8 mouse cellular contexts compared by ENCODE assay signal in the genomic region with DNA sequence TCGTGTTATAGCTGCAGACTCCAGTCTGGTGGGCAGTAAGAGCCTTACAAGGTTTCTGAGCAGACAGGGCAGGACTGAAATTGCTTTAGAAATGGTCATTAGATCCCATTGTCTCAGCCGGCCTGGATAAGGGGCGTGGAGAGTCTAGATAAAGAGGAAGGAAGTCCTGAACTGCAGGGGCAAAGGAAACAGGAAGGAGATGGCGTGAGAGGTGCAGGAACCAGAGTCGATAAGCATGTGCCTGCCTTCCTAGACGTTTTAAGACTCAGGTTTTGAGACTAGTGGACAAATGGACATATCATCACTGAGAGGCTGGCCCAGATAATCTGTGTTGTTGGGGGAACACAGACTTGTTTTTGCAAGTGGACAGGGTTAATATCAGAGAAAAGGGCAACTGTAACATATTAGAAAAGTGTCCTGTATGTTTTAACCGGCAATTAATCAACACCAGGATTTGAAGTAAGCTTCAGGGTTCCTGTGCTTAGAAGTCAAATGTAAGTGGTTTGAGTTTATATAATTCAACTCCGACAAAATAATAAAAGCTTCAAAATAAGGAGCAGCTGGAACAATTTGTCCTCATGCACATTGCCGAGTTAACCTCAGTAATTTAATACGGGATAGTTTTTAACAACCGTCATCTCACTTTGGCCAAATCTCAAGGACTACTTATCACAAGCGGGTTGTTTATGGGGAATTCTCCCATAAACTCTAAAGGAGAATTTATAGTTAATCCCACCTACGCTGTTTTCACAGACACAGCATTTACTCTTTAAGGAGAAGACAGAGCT.
A peak's percentile ranks its signal among the peaks of the same experiment; 100 is the strongest.
DNase-seq lines count a peak whose midpoint lies in the region; ATAC-seq lines count a peak whose summit lies in the region.

No protein-coding gene starts in this region.

- ATAC-seq in inflammation-experienced regulatory T-cells, adult 6 months = no peak

- peak; percentile 94 for DNase-seq in R1 (ENCODE audit: low read depth, low spot score)
- DNase-seq in heart, adult 8-10 months (ENCODE audit: low spot score) = peak; percentile 65
- DNase-seq in kidney, postnatal 14 days = peak; percentile 58
- DNase-seq in lung, postnatal 36 days = peak; percentile 77
- no peak for DNase-seq in frontal cortex, postnatal 25 days (ENCODE audit: low spot score in 2 of 2)
- no peak for DNase-seq in ovary, adult 18-20 months (ENCODE audit: low spot score)
- DNase-seq in layer of hippocampus, adult 9-10 months (ENCODE audit: low spot score) = no peak

Comparison
In these comparisons a context has a peak if more than half of its experiments do, and no peak if none do; other contexts are left out.
1. DNase-seq: peak in R1 (single experiment), heart, adult 8-10 months (single experiment), kidney, postnatal 14 days (single experiment) and lung, postnatal 36 days (single experiment); none in frontal cortex, postnatal 25 days (0 of 2), ovary, adult 18-20 months (single experiment) and layer of hippocampus, adult 9-10 months (single experiment).